Mouse (Mus musculus) neutrophil, adult 83 days (primary cell): ENCODE results near the gene Olfr514. TPM values are rescaled to one million over a fixed set of nuclear protein-coding genes. Genes with fewer than 3 reads are reported as not detected.

Experiments used
- total RNA-seq, 2 experiments: library from RNA; stranded (reverse); gene quantifications; one replicate each; pipeline ENCODE4 v1.2.4; 2023

The Olfr514 gene
- not detected for total RNA-seq

GRCm38 (mm10) chr7:108825897-108826296 is at the start of gene Olfr514:
Gene Olfr514 (minus strand): TSS chr7:108825997.

DNA sequence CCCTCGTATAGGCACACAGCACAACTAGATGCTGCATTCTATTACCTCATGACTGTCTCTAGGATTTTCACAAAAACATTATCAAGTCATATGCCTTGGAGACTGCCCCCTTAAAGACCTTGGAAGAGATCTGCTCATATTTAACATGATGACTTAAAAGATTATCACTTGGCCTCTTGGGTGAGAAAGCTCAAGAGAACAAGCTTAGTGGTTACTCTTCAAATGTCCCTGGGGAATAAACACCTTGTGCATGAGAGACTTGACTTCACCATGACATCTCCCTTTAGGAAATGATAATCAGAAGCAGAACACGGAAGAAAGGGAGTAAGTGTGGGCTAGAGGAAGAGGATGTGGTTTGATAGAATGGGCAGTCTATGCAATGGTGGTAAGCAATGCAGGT is 46.5 kb upstream of the Olfr514 start, which contains the start of gene Olfr517:
TSS of gene Olfr517 (minus strand) at position 101 of the 400 bp plus-strand sequence.

DNA sequence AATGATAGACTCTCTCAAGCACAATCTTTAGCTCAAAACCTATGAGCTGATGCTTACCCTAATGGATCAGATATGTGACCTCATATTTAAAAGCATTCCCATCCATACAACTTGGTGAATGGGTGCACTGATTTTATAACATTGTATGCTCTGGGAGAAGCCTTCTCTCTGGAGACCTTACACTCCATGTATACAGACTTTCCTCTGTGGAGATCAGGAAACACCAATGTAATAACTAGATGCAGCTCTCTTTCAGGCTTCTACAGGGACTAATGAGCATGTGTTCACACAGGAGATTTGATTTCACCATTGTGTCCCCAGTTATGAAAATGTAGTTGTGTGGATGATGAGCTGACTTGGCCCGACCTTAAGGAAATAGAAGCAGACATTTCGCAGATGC is 24.6 kb upstream of the Olfr514 start, which contains the start of gene Olfr516:
TSS of gene Olfr516 (minus strand) at position 101 of the 400 bp plus-strand sequence.

Other genes starting within 250 kb of the Olfr514 start
- not detected for gene Olfr506, start 215.2 kb downstream of the Olfr514 start, total RNA-seq
- not detected for gene Olfr507, start 204.2 kb downstream of the Olfr514 start, total RNA-seq
- not detected for gene Olfr508, start 196.0 kb downstream of the Olfr514 start, total RNA-seq
- not detected for gene Olfr509, start 174.1 kb downstream of the Olfr514 start, total RNA-seq
- not detected for gene Olfr510, start 159.6 kb downstream of the Olfr514 start, total RNA-seq
- gene Olfr512, start 112.7 kb downstream of the Olfr514 start, total RNA-seq: not detected
- gene Olfr513, start 75.0 kb downstream of the Olfr514 start, total RNA-seq: not detected
- not detected for gene Olfr516, start 24.5 kb upstream of the Olfr514 start, total RNA-seq
- gene Olfr517, start 46.4 kb upstream of the Olfr514 start, total RNA-seq: not detected
- gene Olfr518, start 59.0 kb upstream of the Olfr514 start, total RNA-seq: not detected
- not detected for gene Olfr519, start 68.4 kb upstream of the Olfr514 start, total RNA-seq
- gene Nlrp10, start 104.2 kb upstream of the Olfr514 start, total RNA-seq: under 1 TPM; 0.26 to 0.28 TPM
- 100 to 1,000 TPM; 122 to 123 TPM for gene Eif3f, start 108.4 kb upstream of the Olfr514 start, total RNA-seq
- gene Tub, start 124.3 kb upstream of the Olfr514 start, total RNA-seq: not detected